Mouse (Mus musculus): ENCODE results near the gene Gbgt1. TPM values are rescaled to one million over a fixed set of nuclear protein-coding genes. Genes with fewer than 3 reads are reported as not detected.

Gbgt1 gene
- polyA plus RNA-seq, 1 experiment from 2014 or later: 0.10 TPM

- DNase-seq (ENCODE audit: low spot score, missing footprints): peak; percentile 88
These were observed 37.3 kb downstream of the Gbgt1 start for GRCm38 (mm10) chr2:28533901-28534435.

GRCm38 (mm10) chr2:28534436-28535262 lies 38.0 kb downstream of the Gbgt1 start:
- 31% methylated on average over 11 of the region's 11 CpGs for WGBS
- Histone ChIP-seq H3K9ac (ENCODE audit: low read length) (peak overlapping the region; percentile 61), H3K27ac (ENCODE audit: low read depth, low read length) (peak overlapping the region; percentile 68), H3K4me1 (ENCODE audit: control insufficient read depth, insufficient read depth, low read length) (peaks cover 67% of the 10 kb centered on the region), H3K9me3 (ENCODE audit: control insufficient read depth, low read length) (no peaks in the 10 kb centered on the region), H3K36me3 (ENCODE audit: control insufficient read depth, insufficient read depth, low read length) (no peaks in the 10 kb centered on the region), H3K4me2 (peak overlapping the region; percentile 80), H3K4me3 (ENCODE audit: low read depth, low read length) (no peak overlapping the region; the same call in 1 of the 2 replicates), H3K27me3 (ENCODE audit: control insufficient read depth, insufficient read depth, low read length) (no peaks in the 10 kb centered on the region)
- DNase-seq (ENCODE audit: low spot score, missing footprints) (no peak), ATAC-seq (ENCODE audit: low FRiP score) (no peak)

More at GRCm38 (mm10) chr2:28533901-28534435, 37.3 kb downstream of the Gbgt1 start:
- Histone ChIP-seq H3K4me3 (ENCODE audit: low read depth, low read length) (peak overlapping the region; percentile 42), H3K27ac (ENCODE audit: low read depth, low read length) (peak overlapping the region; percentile 68), H3K4me2 (peak overlapping the region; percentile 80), H3K9ac (ENCODE audit: low read length) (peak overlapping the region; percentile 61), H3K4me1 (ENCODE audit: control insufficient read depth, insufficient read depth, low read length) (peaks cover 63% of the 10 kb centered on the region), H3K36me3 (ENCODE audit: control insufficient read depth, insufficient read depth, low read length) (no peaks in the 10 kb centered on the region), H3K9me3 (ENCODE audit: control insufficient read depth, low read length) (no peaks in the 10 kb centered on the region), H3K27me3 (ENCODE audit: control insufficient read depth, insufficient read depth, low read length) (no peaks in the 10 kb centered on the region)
- 63% methylated on average over 7 of the region's 7 CpGs for WGBS
- peak; percentile 7; the same call in 1 of the 2 replicates for ATAC-seq (ENCODE audit: low FRiP score)

GRCm38 (mm10) chr2:28535263-28535540 lies 38.5 kb downstream of the Gbgt1 start:
- no peak overlapping the region for H3K4me2 ChIP-seq
- H3K9me3 ChIP-seq (ENCODE audit: control insufficient read depth, low read length): no peaks in the 10 kb centered on the region
- ATAC-seq (ENCODE audit: low FRiP score): no peak
- peak overlapping the region; percentile 68 for H3K27ac ChIP-seq (ENCODE audit: low read depth, low read length)
- no peak overlapping the region for H3K4me3 ChIP-seq (ENCODE audit: low read depth, low read length)
- 44% methylated on average over 4 of the region's 4 CpGs for WGBS
- no peaks in the 10 kb centered on the region for H3K36me3 ChIP-seq (ENCODE audit: control insufficient read depth, insufficient read depth, low read length)
- no peak overlapping the region for H3K9ac ChIP-seq (ENCODE audit: low read length)
- no peak for DNase-seq (ENCODE audit: low spot score, missing footprints)
- H3K27me3 ChIP-seq (ENCODE audit: control insufficient read depth, insufficient read depth, low read length): no peaks in the 10 kb centered on the region
- peaks cover 69% of the 10 kb centered on the region for H3K4me1 ChIP-seq (ENCODE audit: control insufficient read depth, insufficient read depth, low read length)

DNA sequence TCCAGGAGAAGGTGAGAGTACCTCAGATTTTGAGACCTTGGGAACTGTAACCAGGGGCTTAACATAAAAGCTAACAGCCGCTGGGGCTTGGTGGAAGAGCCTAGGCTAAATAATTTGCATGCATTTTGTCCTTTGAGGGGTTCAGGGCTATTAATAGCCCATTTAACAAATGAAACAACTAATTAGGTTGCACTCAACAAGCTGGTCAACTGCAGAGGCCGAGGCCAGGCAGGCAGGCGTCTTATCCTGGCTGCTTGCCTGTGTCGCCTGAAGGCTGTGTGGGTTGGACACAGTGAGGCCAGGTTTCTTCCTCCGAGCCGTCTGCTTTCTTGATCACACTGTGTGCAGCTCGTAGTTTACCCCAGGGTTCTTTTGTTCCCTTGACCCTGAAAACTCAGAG lies 39.0 kb downstream of the Gbgt1 start:
- no peak overlapping the region for H3K27ac ChIP-seq (ENCODE audit: low read depth, low read length)
- H3K9ac ChIP-seq (ENCODE audit: low read length): no peak overlapping the region
- H3K9me3 ChIP-seq (ENCODE audit: control insufficient read depth, low read length): no peaks in the 10 kb centered on the region
- no peak overlapping the region for H3K4me3 ChIP-seq (ENCODE audit: low read depth, low read length)
- no peak for DNase-seq (ENCODE audit: low spot score, missing footprints)
- no peaks in the 10 kb centered on the region for H3K27me3 ChIP-seq (ENCODE audit: control insufficient read depth, insufficient read depth, low read length)
- H3K36me3 ChIP-seq (ENCODE audit: control insufficient read depth, insufficient read depth, low read length): no peaks in the 10 kb centered on the region
- WGBS: 59% methylated on average over 7 of the region's 7 CpGs
- no peak overlapping the region for H3K4me2 ChIP-seq
- H3K4me1 ChIP-seq (ENCODE audit: control insufficient read depth, insufficient read depth, low read length): peaks cover 66% of the 10 kb centered on the region
- no peak for ATAC-seq (ENCODE audit: low FRiP score)

- H3K9ac ChIP-seq (ENCODE audit: low read length): no peak overlapping the region
- 74% methylated on average over 4 of the region's 4 CpGs for WGBS
- peaks cover 66% of the 10 kb centered on the region for H3K4me1 ChIP-seq (ENCODE audit: control insufficient read depth, insufficient read depth, low read length)
- no peaks in the 10 kb centered on the region for H3K27me3 ChIP-seq (ENCODE audit: control insufficient read depth, insufficient read depth, low read length)
- H3K4me3 ChIP-seq (ENCODE audit: low read depth, low read length): no peak overlapping the region
- no peaks in the 10 kb centered on the region for H3K9me3 ChIP-seq (ENCODE audit: control insufficient read depth, low read length)
- no peak overlapping the region for H3K4me2 ChIP-seq
- no peak overlapping the region for H3K27ac ChIP-seq (ENCODE audit: low read depth, low read length)
- no peak for ATAC-seq (ENCODE audit: low FRiP score)
- no peaks in the 10 kb centered on the region for H3K36me3 ChIP-seq (ENCODE audit: control insufficient read depth, insufficient read depth, low read length)
- no peak for DNase-seq (ENCODE audit: low spot score, missing footprints)
These were observed 39.5 kb downstream of the Gbgt1 start for GRCm38 (mm10) chr2:28536166-28536565.

DNA sequence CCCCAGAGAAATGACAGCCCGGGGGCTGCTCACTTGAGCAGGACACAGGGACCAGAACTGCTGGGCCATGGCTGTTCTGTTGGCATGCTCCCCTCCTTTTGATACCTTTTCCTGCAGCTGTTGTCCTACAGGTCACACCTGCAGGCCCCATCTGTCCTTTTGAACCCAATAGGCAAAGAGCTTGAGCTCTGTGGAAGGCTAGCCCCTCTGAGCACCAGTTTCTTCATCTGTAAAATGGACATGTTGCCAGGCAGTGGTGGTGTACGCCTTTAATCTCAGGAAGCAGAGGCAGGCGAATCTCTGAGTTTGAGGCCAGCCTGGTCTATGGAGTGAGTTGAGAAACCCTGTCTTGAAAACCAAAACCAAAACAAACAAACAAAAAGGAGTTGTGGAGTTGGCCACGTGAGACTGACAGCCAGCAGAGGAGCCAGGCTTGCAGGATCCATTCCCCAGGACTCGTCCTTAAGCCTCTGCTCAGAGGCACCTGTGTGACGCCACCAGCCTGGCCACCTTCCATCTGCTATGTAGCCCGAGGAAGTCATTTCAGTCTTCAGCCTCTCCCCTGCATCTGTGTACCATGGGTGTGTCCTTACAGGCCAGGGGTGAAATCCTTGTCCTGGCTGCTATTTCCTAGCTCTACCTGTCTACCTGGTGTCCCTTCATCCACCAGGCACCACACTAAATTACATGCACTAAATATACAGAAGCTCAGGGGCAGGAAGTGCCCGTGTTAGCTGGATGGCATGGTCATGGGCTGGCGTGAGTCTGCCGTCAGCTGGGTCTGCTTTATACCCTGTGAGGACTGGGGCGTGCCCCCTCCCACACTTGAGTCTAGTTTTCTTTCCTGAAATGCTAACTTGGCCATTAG lies 40.3 kb downstream of the Gbgt1 start:
- Histone ChIP-seq H3K27me3 (ENCODE audit: control insufficient read depth, insufficient read depth, low read length) (no peaks in the 10 kb centered on the region), H3K9me3 (ENCODE audit: control insufficient read depth, low read length) (no peaks in the 10 kb centered on the region), H3K4me3 (ENCODE audit: low read depth, low read length) (no peak overlapping the region), H3K4me1 (ENCODE audit: control insufficient read depth, insufficient read depth, low read length) (peaks cover 66% of the 10 kb centered on the region), H3K4me2 (no peak overlapping the region), H3K27ac (ENCODE audit: low read depth, low read length) (no peak overlapping the region), H3K36me3 (ENCODE audit: control insufficient read depth, insufficient read depth, low read length) (no peaks in the 10 kb centered on the region; the same call in 1 of the 2 replicates), H3K9ac (ENCODE audit: low read length) (no peak overlapping the region)
- no peak for ATAC-seq (ENCODE audit: low FRiP score)
- peak; percentile 39 for DNase-seq (ENCODE audit: low spot score, missing footprints)
- WGBS: 82% methylated on average over 11 of the region's 11 CpGs

DNA sequence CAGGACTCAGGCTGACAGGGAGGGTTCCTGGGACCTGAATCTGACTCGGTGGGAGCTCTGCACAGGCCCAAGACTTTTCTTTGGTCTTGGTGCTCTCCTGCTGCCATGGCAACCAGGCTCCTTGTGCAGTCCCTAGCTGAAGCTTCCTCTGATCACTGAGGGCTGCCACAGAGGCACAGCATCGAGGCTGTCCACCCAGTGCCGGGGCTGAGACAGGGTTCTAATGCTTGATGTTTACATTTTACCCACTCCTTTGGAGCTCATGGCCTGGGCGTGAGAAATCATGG lies 40.9 kb downstream of the Gbgt1 start:
- no peak for ATAC-seq (ENCODE audit: low FRiP score)
- H3K4me1 ChIP-seq (ENCODE audit: control insufficient read depth, insufficient read depth, low read length): peaks cover 61% of the 10 kb centered on the region
- H3K27me3 ChIP-seq (ENCODE audit: control insufficient read depth, insufficient read depth, low read length): no peaks in the 10 kb centered on the region
- H3K27ac ChIP-seq (ENCODE audit: low read depth, low read length): no peak overlapping the region
- H3K9me3 ChIP-seq (ENCODE audit: control insufficient read depth, low read length): no peaks in the 10 kb centered on the region
- no peak overlapping the region for H3K9ac ChIP-seq (ENCODE audit: low read length)
- no peak overlapping the region for H3K4me3 ChIP-seq (ENCODE audit: low read depth, low read length)
- WGBS: 12% methylated on average over 4 of the region's 4 CpGs
- DNase-seq (ENCODE audit: low spot score, missing footprints): peak; percentile 89
- H3K36me3 ChIP-seq (ENCODE audit: control insufficient read depth, insufficient read depth, low read length): peaks cover 4% of the 10 kb centered on the region; the same call in 1 of the 2 replicates
- no peak overlapping the region for H3K4me2 ChIP-seq

GRCm38 (mm10) chr2:28537995-28538816 lies 41.5 kb downstream of the Gbgt1 start:
- DNase-seq (ENCODE audit: low spot score, missing footprints) (no peak), ATAC-seq (ENCODE audit: low FRiP score) (no peak)
- Histone ChIP-seq H3K36me3 (ENCODE audit: control insufficient read depth, insufficient read depth, low read length) (peaks cover 5% of the 10 kb centered on the region; the same call in 1 of the 2 replicates), H3K27ac (ENCODE audit: low read depth, low read length) (peak overlapping the region; percentile 58), H3K9me3 (ENCODE audit: control insufficient read depth, low read length) (no peaks in the 10 kb centered on the region), H3K4me3 (ENCODE audit: low read depth, low read length) (no peak overlapping the region), H3K4me2 (no peak overlapping the region), H3K9ac (ENCODE audit: low read length) (no peak overlapping the region), H3K4me1 (ENCODE audit: control insufficient read depth, insufficient read depth, low read length) (peaks cover 55% of the 10 kb centered on the region), H3K27me3 (ENCODE audit: control insufficient read depth, insufficient read depth, low read length) (no peaks in the 10 kb centered on the region)
- WGBS: 76% methylated on average over 8 of the region's 8 CpGs
